Mouse (Mus musculus): Measurements from ENCODE around the gene Smarcc1. TPM values are rescaled to one million over a fixed set of nuclear protein-coding genes. Genes with fewer than 3 reads are reported as not detected.

Gene Smarcc1
- total RNA-seq, 4 experiments from 2014 or later: 22.0 to 27.2 (median 26.3) TPM

- no peak for DNase-seq (ENCODE audit: low spot score in 2 of 2)
Observed at GRCm38 (mm10) chr9:110284075-110284697, 166.7 kb downstream of the Smarcc1 start.

GRCm38 (mm10) chr9:110287321-110287924 is 169.9 kb downstream of the Smarcc1 start:
- DNase-seq (ENCODE audit: low spot score in 2 of 2): no peak

Small RNA genes lying within 50 kb of the gene (microRNA-seq; reads per million reads assigned to microRNA genes)
- gene Mir6236: 150 reads per million, percentile 56 among the genes with 10 or more reads in this experiment

Other genes with a start within 250 kb of the Smarcc1 start
- gene Cdc25a, start 242.1 kb upstream of the Smarcc1 start, total RNA-seq (2022): 1 to 10 TPM; 4.1 to 5.7 (median 4.6) TPM
- 100 to 1,000 TPM; 475 to 623 (median 599) TPM for gene Map4, start 186.2 kb upstream of the Smarcc1 start, total RNA-seq (2022)
- 10 to 100 TPM; 25.4 to 39.5 (median 35.1) TPM for gene Dhx30, start 122 bp downstream of the Smarcc1 start, total RNA-seq (2022)
- gene Cspg5, start 126.1 kb downstream of the Smarcc1 start, total RNA-seq (2022): under 1 TPM in 2 of 4 experiments, not detected in 2; 0.16 to 0.17 TPM
- 1 to 10 TPM; 2.0 to 5.0 (median 2.9) TPM for gene Elp6, start 187.5 kb downstream of the Smarcc1 start, total RNA-seq (2022)
- gene Scap, start 215.6 kb downstream of the Smarcc1 start, total RNA-seq (2022): 10 to 100 TPM; 14.2 to 16.6 (median 15.1) TPM